Mouse (Mus musculus) urinary bladder, postnatal 4 days (tissue): Measurements from ENCODE around the gene Itpr2.

Experiments used
- DNase-seq, 2 experiments: peaks; one replicate each; pipeline ENCODE4 v3.0.0; 2021 to 2022; ENCODE audit warnings: low spot score in 2 of 2

Itpr2 gene

GRCm38 (mm10) chr6:146352258-146352805 is 149.7 kb downstream of the Itpr2 start:
- no peak for DNase-seq

GRCm38 (mm10) chr6:146351816-146352215 is 150.2 kb downstream of the Itpr2 start:
- no peak for DNase-seq

GRCm38 (mm10) chr6:146347568-146347967 is 154.5 kb downstream of the Itpr2 start:
- DNase-seq = no peak

GRCm38 (mm10) chr6:146346545-146347195 is 155.4 kb downstream of the Itpr2 start:
- no peak for DNase-seq

GRCm38 (mm10) chr6:146344732-146345131 is 157.3 kb downstream of the Itpr2 start:
- DNase-seq = no peak

GRCm38 (mm10) chr6:146343671-146344384 is 158.2 kb downstream of the Itpr2 start:
- no peak for DNase-seq

- DNase-seq = no peak
Observed at GRCm38 (mm10) chr6:146342995-146343394, 159.0 kb downstream of the Itpr2 start.

GRCm38 (mm10) chr6:146341934-146342333 is 160.1 kb downstream of the Itpr2 start:
- DNase-seq = no peak

GRCm38 (mm10) chr6:146341413-146341812 is 160.6 kb downstream of the Itpr2 start:
- DNase-seq = no peak

- no peak for DNase-seq
Observed at GRCm38 (mm10) chr6:146340951-146341350, 161.1 kb downstream of the Itpr2 start.

GRCm38 (mm10) chr6:146339779-146340178 is 162.2 kb downstream of the Itpr2 start:
- DNase-seq = peak in 1 of 2 experiments; percentile 33

GRCm38 (mm10) chr6:146337237-146337636 is 164.8 kb downstream of the Itpr2 start:
- DNase-seq = no peak

GRCm38 (mm10) chr6:146335191-146335590 is 166.8 kb downstream of the Itpr2 start:
- DNase-seq = no peak

- DNase-seq = no peak
Observed at GRCm38 (mm10) chr6:146333506-146333905, 168.5 kb downstream of the Itpr2 start.

- DNase-seq = no peak
Observed at GRCm38 (mm10) chr6:146331017-146331669, 170.9 kb downstream of the Itpr2 start.

- DNase-seq = peak in 1 of 2 experiments; percentile 3
Observed at GRCm38 (mm10) chr6:146329079-146329478, 172.9 kb downstream of the Itpr2 start.

GRCm38 (mm10) chr6:146326631-146327030 is 175.4 kb downstream of the Itpr2 start:
- DNase-seq = no peak

GRCm38 (mm10) chr6:146324541-146325204 is 177.3 kb downstream of the Itpr2 start:
- DNase-seq = no peak

GRCm38 (mm10) chr6:146322555-146322954 is 179.5 kb downstream of the Itpr2 start:
- no peak for DNase-seq

GRCm38 (mm10) chr6:146321951-146322350 is 180.1 kb downstream of the Itpr2 start:
- DNase-seq = no peak

- DNase-seq = no peak
Observed at GRCm38 (mm10) chr6:146316415-146316814, 185.6 kb downstream of the Itpr2 start.

- peak in 1 of 2 experiments; percentile 44 for DNase-seq
Observed at GRCm38 (mm10) chr6:146315153-146315552, 186.9 kb downstream of the Itpr2 start.
